Mouse (Mus musculus): Measurements from ENCODE around the gene Clec3a.

Gene Clec3a

DNA sequence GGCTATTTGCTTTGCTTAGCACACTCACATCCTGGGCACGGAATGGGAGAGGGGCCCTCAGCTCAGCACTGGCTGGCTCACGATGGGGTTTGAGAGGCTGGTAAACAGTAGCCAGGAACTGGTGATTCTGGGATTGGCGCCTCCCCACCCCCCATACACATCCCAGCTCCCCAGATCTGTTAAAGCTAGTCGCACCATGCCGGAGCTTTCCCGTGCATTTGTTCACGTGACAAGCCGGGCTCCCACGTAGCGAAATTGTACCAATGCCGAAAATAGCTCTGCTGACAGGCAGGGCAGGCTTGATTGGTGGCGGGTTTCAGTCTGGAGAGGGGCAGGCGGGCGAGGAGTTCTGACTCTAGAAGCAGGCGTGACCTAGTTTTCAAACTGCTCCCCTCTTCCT is 38.1 kb downstream of the Clec3a start:
- no peak for DNase-seq (ENCODE audit: low spot score in 2 of 2)

DNA sequence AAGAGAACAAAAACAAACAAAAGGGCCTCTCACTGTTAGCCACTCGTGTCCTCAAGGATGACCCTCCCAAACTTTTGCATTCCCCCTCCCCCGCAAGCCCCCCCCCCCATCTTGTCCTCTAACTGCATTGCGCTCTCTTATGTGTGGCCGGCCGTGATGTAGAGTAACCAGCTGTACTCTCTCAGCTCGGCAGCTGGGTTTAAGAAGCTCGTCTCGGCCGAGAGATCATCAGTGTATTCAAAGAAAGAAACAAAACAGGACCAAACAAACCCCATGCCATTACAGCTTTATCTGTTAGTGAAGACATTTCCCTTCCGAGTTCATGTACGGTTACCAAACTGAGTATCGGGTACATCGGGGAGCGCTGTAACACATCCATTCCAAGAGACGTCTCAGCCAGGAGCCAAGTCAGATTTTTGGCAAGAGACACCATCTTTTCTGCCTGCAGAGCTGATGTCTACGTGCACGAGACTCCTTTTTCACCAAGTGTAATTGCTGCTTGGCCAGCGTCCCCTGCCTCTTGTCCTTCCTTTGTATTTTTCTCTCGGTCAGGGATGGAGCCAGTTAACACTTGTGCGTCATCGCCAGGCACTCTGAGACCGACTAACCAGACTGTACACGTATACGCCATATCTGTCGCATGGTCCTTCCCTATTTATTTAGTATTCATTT is 40.4 kb downstream of the Clec3a start:
- peak in 1 of 2 experiments; percentile 22 for DNase-seq (ENCODE audit: low spot score in 2 of 2)

DNA sequence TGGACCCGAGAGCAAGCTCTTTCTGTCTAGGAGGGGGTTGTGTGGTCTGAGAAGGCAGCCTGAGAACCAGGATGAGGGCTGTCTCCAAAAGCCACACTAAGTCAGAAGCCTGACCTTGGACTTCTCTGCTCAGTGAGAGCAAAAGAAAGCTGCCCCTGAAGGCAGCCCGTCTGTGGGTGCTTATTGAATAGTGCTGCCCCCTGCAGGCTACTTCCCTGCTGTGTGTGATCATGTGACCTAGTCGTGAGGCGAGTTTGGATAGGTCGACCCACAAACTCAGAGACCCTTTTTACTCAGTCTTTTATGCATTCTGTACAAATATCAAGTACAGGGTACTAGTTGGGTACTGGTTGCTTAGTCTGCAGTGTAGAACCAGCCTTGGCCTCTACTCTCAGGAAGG is 42.7 kb downstream of the Clec3a start:
- DNase-seq (ENCODE audit: low spot score in 2 of 2): no peak

DNA sequence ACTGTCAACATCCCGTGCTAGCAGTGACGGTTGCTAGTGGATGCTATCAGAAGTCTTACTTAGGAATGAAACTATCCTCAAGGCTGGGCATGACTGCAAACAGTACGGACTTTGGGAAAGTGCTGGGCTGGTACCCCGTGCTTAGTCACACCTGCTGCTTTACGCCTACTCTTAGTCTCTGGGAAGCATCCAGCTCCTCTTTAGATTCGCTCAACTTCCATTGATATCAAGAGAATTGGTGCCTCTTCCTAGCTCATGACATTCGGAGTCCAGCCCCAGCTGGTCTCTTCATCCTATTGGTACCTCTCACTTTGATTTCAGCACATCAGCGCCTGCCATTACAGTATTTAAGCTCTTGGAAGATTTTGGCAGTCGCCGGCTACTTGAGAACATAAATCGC is 44.7 kb downstream of the Clec3a start:
- no peak for DNase-seq (ENCODE audit: low spot score in 2 of 2)

DNA sequence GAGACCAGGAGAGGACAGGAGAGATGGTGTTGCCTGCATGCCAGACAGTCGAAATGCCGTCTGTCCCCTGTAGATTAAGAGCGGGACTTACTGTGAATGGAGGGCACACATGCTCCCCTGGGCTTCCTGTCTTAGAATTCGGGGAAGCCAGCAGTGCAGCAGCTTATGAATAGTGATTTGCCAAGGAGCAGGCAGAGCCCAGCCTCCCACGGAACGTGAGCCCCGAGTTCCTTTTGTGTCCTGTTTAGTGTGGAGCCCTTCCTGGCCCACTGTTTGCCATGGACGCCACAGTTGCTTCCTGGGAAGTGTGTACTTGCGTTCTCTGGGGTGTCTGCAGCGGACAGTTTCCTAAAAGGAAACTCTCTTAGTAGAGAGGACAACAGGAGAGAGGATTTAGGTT is 45.4 kb downstream of the Clec3a start:
- no peak for DNase-seq (ENCODE audit: low spot score in 2 of 2)

DNA sequence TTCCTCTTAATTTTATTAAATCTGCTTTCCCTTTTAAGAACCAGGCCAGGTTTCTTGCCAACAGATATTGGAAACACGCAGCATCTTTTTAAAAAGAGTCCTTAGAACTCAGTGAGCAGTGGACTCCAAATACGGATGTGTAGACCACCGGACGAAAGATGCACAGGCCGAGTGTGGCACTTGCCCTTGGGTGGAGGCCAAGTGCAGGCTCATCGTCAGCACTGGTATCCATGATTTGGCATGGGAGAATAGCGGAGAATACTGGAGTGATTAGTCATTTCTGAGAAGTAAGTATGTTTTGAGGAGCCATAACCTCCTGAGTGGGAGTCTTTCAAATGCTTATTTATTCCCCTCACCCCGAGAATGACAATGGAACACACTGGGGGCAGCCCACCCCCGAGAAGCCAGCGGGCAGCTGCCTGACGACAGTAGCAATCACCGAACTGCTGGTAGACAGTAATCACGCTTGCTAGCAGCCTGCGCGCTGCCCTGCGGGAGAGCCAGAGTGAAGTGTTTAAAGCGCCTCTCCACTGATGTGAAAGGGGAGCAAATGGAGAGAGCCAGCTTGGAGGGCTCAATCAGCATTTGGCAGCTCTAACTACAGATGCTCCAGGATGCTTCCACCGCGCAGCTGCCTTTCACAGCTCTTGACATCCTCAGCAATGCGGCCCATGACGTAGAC is 50.8 kb downstream of the Clec3a start:
- no peak for DNase-seq (ENCODE audit: low spot score in 2 of 2)

DNA sequence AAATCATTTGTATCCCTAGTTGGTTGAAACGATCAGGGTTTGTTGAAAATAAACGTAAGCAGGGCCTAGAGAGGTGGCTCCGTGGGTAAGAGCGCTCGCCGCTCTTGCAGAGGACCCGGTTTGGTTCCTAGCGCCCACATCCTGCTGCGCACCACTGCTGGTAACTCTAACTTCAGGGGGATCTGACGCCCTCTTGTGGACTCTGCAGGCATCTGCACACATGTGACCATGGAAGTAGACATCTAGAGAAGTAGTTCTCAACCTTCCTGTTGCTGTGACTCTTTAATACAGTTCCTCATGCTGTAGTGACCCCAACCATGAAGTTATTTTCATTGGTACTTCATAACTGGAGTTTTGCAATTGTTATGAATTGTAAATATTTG is 51.3 kb downstream of the Clec3a start:
- DNase-seq (ENCODE audit: low spot score in 2 of 2): no peak

DNA sequence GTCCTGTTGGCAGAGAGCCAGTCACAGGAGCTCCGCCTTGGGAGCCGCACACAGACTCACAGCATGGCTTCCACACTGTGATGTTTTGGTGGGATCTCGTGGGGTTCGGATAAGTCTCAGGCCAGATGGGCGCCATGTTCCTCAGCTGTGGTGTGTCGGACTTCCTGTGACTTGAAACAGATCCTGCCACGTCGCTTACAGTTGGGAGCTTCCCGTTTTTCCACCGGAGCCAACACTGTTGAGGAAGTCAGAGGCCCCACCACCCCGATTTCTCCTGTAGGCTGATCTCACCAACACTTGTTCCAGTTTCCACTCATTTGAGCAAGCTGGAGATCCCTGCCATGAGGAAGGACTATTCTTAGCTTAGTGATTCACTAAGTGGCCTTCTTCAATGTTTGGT is 55.7 kb downstream of the Clec3a start:
- DNase-seq (ENCODE audit: low spot score in 2 of 2): no peak

All from urinary bladder, adult 18-20 months (tissue).